24 mouse cellular contexts compared by ENCODE assay signal in the genomic region with DNA sequence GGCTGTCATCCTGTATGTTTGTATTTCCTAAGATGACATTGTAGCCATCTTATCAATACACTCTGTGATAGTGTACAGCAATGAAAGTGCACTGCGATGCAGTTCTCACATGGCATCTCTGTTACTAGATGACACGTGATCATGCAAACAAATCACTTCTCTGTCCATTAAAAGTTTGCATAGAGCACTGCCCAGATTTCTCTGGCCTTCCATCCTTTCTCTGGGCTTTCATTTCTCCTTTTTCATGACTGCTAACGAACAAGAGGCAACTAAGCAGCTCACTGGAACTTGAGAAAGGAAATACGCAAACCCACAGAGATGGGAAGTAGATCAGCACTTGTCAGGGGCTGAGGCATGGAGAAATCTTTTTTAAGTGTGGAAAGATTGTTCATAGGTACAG. TPM values are rescaled to one million over a fixed set of nuclear protein-coding genes. Genes with fewer than 3 reads are reported as not detected.
DNase-seq lines count a peak whose midpoint lies in the region; ATAC-seq and TF ChIP-seq lines count a peak whose summit lies in the region.
"Had no signal": no experiment of that assay in that cellular context is flagged by ENCODE, and none has a peak within 500 bp of the region (broad histone marks: within the 10 kb centered on the region; RNA-seq: fewer than 3 reads in every experiment).

No protein-coding gene starts in this region.

- no peaks in the 10 kb centered on the region for H3K4me1 ChIP-seq in kidney, adult 2 months (ENCODE audit: control insufficient read depth, insufficient read depth, low read length)
- no peaks in the 10 kb centered on the region for H3K4me1 ChIP-seq in kidney, embryonic 15.5 days
- no peaks in the 10 kb centered on the region for H3K4me1 ChIP-seq in stomach, postnatal 0 days (replicated peaks; ENCODE audit: control insufficient read depth, insufficient read depth)
- H3K4me1 ChIP-seq in forebrain, postnatal 0 days (ENCODE audit: insufficient read depth): no peaks in the 10 kb centered on the region
- H3K4me1 ChIP-seq: embryonic facial prominence, embryonic 10.5 days; limb, embryonic 13.5 days; liver, embryonic 13.5 days; lung, embryonic 15.5 days; megakaryocyte, embryonic 14.5 days had no signal

- no peak overlapping the region for H3K9ac ChIP-seq in kidney, embryonic 15.5 days
- no peak overlapping the region for H3K9ac ChIP-seq in stomach, postnatal 0 days (ENCODE audit: low read length)
- no peak overlapping the region for H3K9ac ChIP-seq in forebrain, postnatal 0 days
- H3K9ac ChIP-seq: forebrain, embryonic 15.5 days; limb, embryonic 13.5 days; liver, embryonic 13.5 days; lung, embryonic 15.5 days had no signal

- WGBS in kidney, adult 2 months: 65% methylated on average over 4 of the region's 4 CpGs
- WGBS in kidney, embryonic 15.5 days: 72% methylated on average over 4 of the region's 4 CpGs
- WGBS in stomach, postnatal 0 days: 58% methylated on average over 4 of the region's 4 CpGs
- WGBS in forebrain, postnatal 0 days: 67% methylated on average over 4 of the region's 4 CpGs

- no peak for TF ChIP-seq EP300 in stomach, postnatal 0 days (optimal IDR thresholded peaks at IDR 0.05)

- ATAC-seq in kidney, embryonic 15.5 days (replicated peaks; ENCODE audit: low FRiP score): no peak
- ATAC-seq in stomach, postnatal 0 days (ENCODE audit: low FRiP score, low TSS enrichment): no peak
- no peak for ATAC-seq in forebrain, postnatal 0 days
- ATAC-seq: activated CD4-positive, CD25-positive, alpha-beta regulatory T cell, adult 4 months; forebrain, embryonic 15.5 days; intestine, embryonic 16.5 days had no signal

- no peak for TF ChIP-seq CTCF in kidney, adult 2 months (conservative IDR thresholded peaks at IDR 0.05; ENCODE audit: insufficient read depth, insufficient read length, low read depth, low read length)
- no peak for TF ChIP-seq CTCF in brain, embryonic 14.5 days (IDR thresholded peaks at IDR 0.05; ENCODE audit: borderline replicate concordance, extremely low read depth, insufficient read depth, insufficient read length)
- no peak for TF ChIP-seq CTCF in stomach, postnatal 0 days (IDR thresholded peaks at IDR 0.05; ENCODE audit: low read depth)
- no peak for TF ChIP-seq CTCF in forebrain, postnatal 0 days (IDR thresholded peaks at IDR 0.05; ENCODE audit: low read depth)

- H3K4me2 ChIP-seq in kidney, embryonic 15.5 days: no peak overlapping the region
- H3K4me2 ChIP-seq in stomach, postnatal 0 days (replicated peaks; ENCODE audit: low read depth): no peak overlapping the region
- no peak overlapping the region for H3K4me2 ChIP-seq in forebrain, postnatal 0 days (ENCODE audit: low read depth)
- H3K4me2 ChIP-seq: forebrain, embryonic 15.5 days; limb, embryonic 13.5 days; liver, embryonic 13.5 days; lung, embryonic 15.5 days had no signal

- TF ChIP-seq POLR2A in kidney, adult 2 months (IDR thresholded peaks at IDR 0.05; ENCODE audit: low read depth, low read length): no peak
- TF ChIP-seq POLR2A in brain, embryonic 14.5 days (IDR thresholded peaks at IDR 0.05; ENCODE audit: borderline replicate concordance, extremely low read depth, insufficient read depth, insufficient read length, poor library complexity, severe bottlenecking): no peak

- H3K27ac ChIP-seq in kidney, adult 2 months (ENCODE audit: insufficient read depth, low read depth, low read length): no peak overlapping the region
- H3K27ac ChIP-seq in kidney, embryonic 15.5 days: no peak overlapping the region
- no peak overlapping the region for H3K27ac ChIP-seq in stomach, postnatal 0 days (replicated peaks)
- no peak overlapping the region for H3K27ac ChIP-seq in forebrain, postnatal 0 days (ENCODE audit: low read depth, low read length)
- H3K27ac ChIP-seq: embryonic facial prominence, embryonic 10.5 days; forebrain, embryonic 15.5 days; heart, adult 2 months; hindbrain, embryonic 10.5 days; limb, embryonic 13.5 days; liver, embryonic 13.5 days; lung, embryonic 15.5 days had no signal

- H3K9me3 ChIP-seq in kidney, embryonic 15.5 days (replicated peaks): no peaks in the 10 kb centered on the region
- no peaks in the 10 kb centered on the region for H3K9me3 ChIP-seq in stomach, postnatal 0 days (ENCODE audit: control insufficient read depth, low read length)
- H3K9me3 ChIP-seq in forebrain, postnatal 0 days (ENCODE audit: low read length): no peaks in the 10 kb centered on the region
- H3K9me3 ChIP-seq: embryonic facial prominence, embryonic 10.5 days; forebrain, embryonic 15.5 days; hindbrain, embryonic 10.5 days; limb, embryonic 13.5 days; liver, embryonic 13.5 days; lung, embryonic 15.5 days; megakaryocyte, embryonic 14.5 days had no signal

- H3K27me3 ChIP-seq in kidney, adult 2 months (replicated peaks; ENCODE audit: control insufficient read depth, insufficient read depth, low read length): no peaks in the 10 kb centered on the region
- H3K27me3 ChIP-seq in kidney, embryonic 15.5 days: no peaks in the 10 kb centered on the region
- H3K27me3 ChIP-seq in stomach, postnatal 0 days (ENCODE audit: control insufficient read depth, insufficient read depth, low read length): no peaks in the 10 kb centered on the region
- H3K27me3 ChIP-seq in forebrain, postnatal 0 days (ENCODE audit: insufficient read depth, low read length): no peaks in the 10 kb centered on the region
- H3K27me3 ChIP-seq: forebrain, embryonic 15.5 days; limb, embryonic 13.5 days; liver, embryonic 13.5 days; lung, embryonic 15.5 days had no signal

- DNase-seq in kidney, adult 2 months: peak; percentile 14
- DNase-seq in A20 (ENCODE audit: low read depth, low spot score): peak; percentile 52
- peak; percentile 1 for DNase-seq in brain, embryonic 14.5 days (ENCODE audit: low read depth)
- DNase-seq in monocyte, adult 2 months (ENCODE audit: low read depth in 1 of 2, low spot score in 2 of 2): peak; percentile 2 to 9
- no peak for DNase-seq in stomach, postnatal 0 days (ENCODE audit: low spot score)
- DNase-seq in forebrain, postnatal 0 days: no peak
- DNase-seq: adrenal gland, postnatal 10 days; cerebellum, adult 9-10 months; gastrocnemius, postnatal 10 days; heart, adult 2 months; kidney, postnatal 36 days; liver, embryonic 13.5 days; right cerebral cortex, adult 18-20 months; right cerebral cortex, postnatal 4 days; thymus, postnatal 14 days had no signal

- no peaks in the 10 kb centered on the region for H3K36me3 ChIP-seq in kidney, adult 2 months (ENCODE audit: control insufficient read depth, insufficient read depth, low read length)
- H3K36me3 ChIP-seq in kidney, embryonic 15.5 days: no peaks in the 10 kb centered on the region
- H3K36me3 ChIP-seq in stomach, postnatal 0 days (ENCODE audit: control insufficient read depth, insufficient read depth, low read length): no peaks in the 10 kb centered on the region
- H3K36me3 ChIP-seq in forebrain, postnatal 0 days (ENCODE audit: insufficient read depth): no peaks in the 10 kb centered on the region
- H3K36me3 ChIP-seq: embryonic facial prominence, embryonic 10.5 days; forebrain, embryonic 15.5 days; hindbrain, embryonic 10.5 days; limb, embryonic 13.5 days; liver, embryonic 13.5 days; lung, embryonic 15.5 days had no signal

- no peak overlapping the region for H3K4me3 ChIP-seq in kidney, adult 2 months (ENCODE audit: insufficient read depth, low read depth, low read length)
- no peak overlapping the region for H3K4me3 ChIP-seq in kidney, embryonic 15.5 days (replicated peaks)
- H3K4me3 ChIP-seq in stomach, postnatal 0 days (ENCODE audit: low read depth, low read length): no peak overlapping the region
- H3K4me3 ChIP-seq in forebrain, postnatal 0 days (ENCODE audit: low read depth, low read length): no peak overlapping the region
- H3K4me3 ChIP-seq: embryonic facial prominence, embryonic 10.5 days; forebrain, embryonic 15.5 days; heart, adult 2 months; hindbrain, embryonic 10.5 days; limb, embryonic 13.5 days; liver, embryonic 13.5 days; lung, embryonic 15.5 days; megakaryocyte, embryonic 14.5 days had no signal

RNA-seq across cellular contexts. Expression of gene Wdr11, which starts 17.2 kb away (rescaled TPM):
- polyA plus RNA-seq in kidney, adult 2 months (2012; rRNA removed): 23.8 and 26.8 TPM in 2 replicates
- polyA plus RNA-seq in kidney, embryonic 15.5 days (2015; fragmentation: Nextera tagmentation; extraction: Ambion mirVana): 46.5 and 48.7 TPM in 2 replicates
- 34.2 and 38.2 TPM in 2 replicates for polyA plus RNA-seq in brain, embryonic 14.5 days (2012; rRNA removed)
- polyA plus RNA-seq in stomach, postnatal 0 days (2015; fragmentation: Nextera tagmentation; extraction: Ambion mirVana): 13.9 and 15.6 TPM in 2 replicates
- total RNA-seq in forebrain, postnatal 0 days (2014; rRNA removed): 35.2 and 42.6 TPM in 2 replicates
- 21.8 and 29.5 TPM in 2 replicates for polyA plus RNA-seq in forebrain, postnatal 0 days (2015; fragmentation: Nextera tagmentation; extraction: Ambion mirVana)

Comparison
In these comparisons a context has a peak if more than half of its experiments do, and no peak if none do; other contexts are left out.
1. DNase-seq: peak in kidney, adult 2 months (single experiment), A20 (single experiment), brain, embryonic 14.5 days (single experiment) and monocyte, adult 2 months (2 of 2); none in stomach, postnatal 0 days (single experiment) and forebrain, postnatal 0 days (single experiment).